Mouse (Mus musculus): Measurements from ENCODE around the gene Ptrh2. TPM values are rescaled to one million over a fixed set of nuclear protein-coding genes. Genes with fewer than 3 reads are reported as not detected.

Ptrh2 gene
- 36.2 and 37.4 TPM in 2 replicates for polyA plus RNA-seq (2015; fragmentation: Nextera tagmentation; extraction: Ambion mirVana)

- H3K4me3 ChIP-seq, result peak within 1 kb of the TSS; percentile 75
- peak within 1 kb of the TSS; percentile 86 for H3K27ac ChIP-seq
- H3K9me3 ChIP-seq, result no peaks in the 10 kb centered on the region
- peaks cover 15% of the 10 kb centered on the region for H3K36me3 ChIP-seq
- peaks cover 27% of the 10 kb centered on the region for H3K4me1 ChIP-seq
- peak; percentile 95 for ATAC-seq (ENCODE audit: low FRiP score, low read depth)
- H3K9ac ChIP-seq, result peak within 1 kb of the TSS; percentile 83
- no peaks in the 10 kb centered on the region for H3K27me3 ChIP-seq
- WGBS, result under 1% methylated on average over 56 of the region's 56 CpGs
- H3K4me2 ChIP-seq (replicated peaks), result peak within 1 kb of the TSS; percentile 76
Measured at GRCm38 (mm10) chr11:86683395-86684125, at the start of gene Ptrh2, which contains the start of gene Vmp1. TSS of gene Ptrh2 (plus strand) at chr11:86683985. TSS of gene Vmp1 (minus strand) at chr11:86683836.

GRCm38 (mm10) chr11:86634396-86634795 is 49.4 kb upstream of the Ptrh2 start:
- Histone ChIP-seq H3K4me1 (no peaks in the 10 kb centered on the region), H3K4me2 (replicated peaks) (no peak overlapping the region), H3K27ac (no peak overlapping the region), H3K27me3 (no peaks in the 10 kb centered on the region), H3K9ac (no peak overlapping the region), H3K4me3 (no peak overlapping the region), H3K9me3 (no peaks in the 10 kb centered on the region), H3K36me3 (peaks cover 26% of the 10 kb centered on the region)
- WGBS, result 95% methylated on average over 6 of the region's 6 CpGs
- ATAC-seq (ENCODE audit: low FRiP score, low read depth), result no peak

- H3K4me1 ChIP-seq, result no peaks in the 10 kb centered on the region
- H3K27me3 ChIP-seq, result no peaks in the 10 kb centered on the region
- WGBS, result 67% methylated on average over 2 of the region's 2 CpGs
- no peak for ATAC-seq (ENCODE audit: low FRiP score, low read depth)
- peaks cover 28% of the 10 kb centered on the region for H3K36me3 ChIP-seq
- no peak overlapping the region for H3K4me2 ChIP-seq (replicated peaks)
- H3K4me3 ChIP-seq, result no peak overlapping the region
- H3K9ac ChIP-seq, result no peak overlapping the region
- H3K9me3 ChIP-seq, result no peaks in the 10 kb centered on the region
- H3K27ac ChIP-seq, result no peak overlapping the region
Measured at GRCm38 (mm10) chr11:86637697-86638096, 46.1 kb upstream of the Ptrh2 start.

- Histone ChIP-seq H3K4me3 (no peak overlapping the region), H3K36me3 (peaks cover 21% of the 10 kb centered on the region), H3K27ac (no peak overlapping the region), H3K4me1 (peaks cover 7% of the 10 kb centered on the region; the same call in 1 of the 2 replicates), H3K9me3 (no peaks in the 10 kb centered on the region), H3K4me2 (replicated peaks) (no peak overlapping the region), H3K9ac (no peak overlapping the region), H3K27me3 (no peaks in the 10 kb centered on the region)
- no peak for ATAC-seq (ENCODE audit: low FRiP score, low read depth)
- WGBS, result 53% methylated on average over 4 of the region's 4 CpGs
Measured at GRCm38 (mm10) chr11:86641714-86642113, 42.1 kb upstream of the Ptrh2 start.

- H3K27ac ChIP-seq, result no peak overlapping the region
- H3K36me3 ChIP-seq, result peaks cover 24% of the 10 kb centered on the region
- no peak overlapping the region for H3K4me3 ChIP-seq
- no peaks in the 10 kb centered on the region for H3K27me3 ChIP-seq
- no peak overlapping the region for H3K4me2 ChIP-seq (replicated peaks)
- WGBS, result 92% methylated on average over 4 of the region's 4 CpGs
- ATAC-seq (ENCODE audit: low FRiP score, low read depth), result no peak
- no peaks in the 10 kb centered on the region for H3K9me3 ChIP-seq
- peaks cover 9% of the 10 kb centered on the region; the same call in 1 of the 2 replicates for H3K4me1 ChIP-seq
- no peak overlapping the region for H3K9ac ChIP-seq
Measured at GRCm38 (mm10) chr11:86644553-86644952, 39.2 kb upstream of the Ptrh2 start.

- peak overlapping the region; percentile 23 for H3K27ac ChIP-seq
Measured at GRCm38 (mm10) chr11:86646136-86646834, 37.5 kb upstream of the Ptrh2 start.

GRCm38 (mm10) chr11:86646885-86647459 is 36.8 kb upstream of the Ptrh2 start:
- H3K4me2 ChIP-seq (replicated peaks), result no peak overlapping the region

More at GRCm38 (mm10) chr11:86646136-86646834, 37.5 kb upstream of the Ptrh2 start:
- no peak overlapping the region for H3K4me2 ChIP-seq (replicated peaks)
- no peak overlapping the region for H3K9ac ChIP-seq
- peaks cover 9% of the 10 kb centered on the region; the same call in 1 of the 2 replicates for H3K4me1 ChIP-seq
- WGBS, result 54% methylated on average over 7 of the region's 7 CpGs
- H3K9me3 ChIP-seq, result no peaks in the 10 kb centered on the region
- no peak for ATAC-seq (ENCODE audit: low FRiP score, low read depth)
- peaks cover 19% of the 10 kb centered on the region for H3K36me3 ChIP-seq
- no peak overlapping the region for H3K4me3 ChIP-seq
- H3K27me3 ChIP-seq, result no peaks in the 10 kb centered on the region

GRCm38 (mm10) chr11:86647706-86648447 is 35.9 kb upstream of the Ptrh2 start:
- peak overlapping the region; percentile 6; the same call in 1 of the 2 replicates for H3K27ac ChIP-seq
- no peaks in the 10 kb centered on the region for H3K27me3 ChIP-seq
- no peak overlapping the region for H3K4me2 ChIP-seq (replicated peaks)
- no peaks in the 10 kb centered on the region for H3K9me3 ChIP-seq
- H3K4me3 ChIP-seq, result no peak overlapping the region
- no peak overlapping the region for H3K9ac ChIP-seq
- WGBS, result 68% methylated on average over 15 of the region's 15 CpGs
- no peak for ATAC-seq (ENCODE audit: low FRiP score, low read depth)
- peaks cover 9% of the 10 kb centered on the region; the same call in 1 of the 2 replicates for H3K4me1 ChIP-seq
- H3K36me3 ChIP-seq, result peaks cover 9% of the 10 kb centered on the region

More at GRCm38 (mm10) chr11:86646885-86647459, 36.8 kb upstream of the Ptrh2 start:
- H3K36me3 ChIP-seq, result peaks cover 15% of the 10 kb centered on the region
- WGBS, result 84% methylated on average over 3 of the region's 3 CpGs
- peaks cover 9% of the 10 kb centered on the region; the same call in 1 of the 2 replicates for H3K4me1 ChIP-seq
- ATAC-seq (ENCODE audit: low FRiP score, low read depth), result no peak
- no peaks in the 10 kb centered on the region for H3K9me3 ChIP-seq
- H3K4me3 ChIP-seq, result no peak overlapping the region
- no peak overlapping the region for H3K9ac ChIP-seq
- no peak overlapping the region; the same call in 1 of the 2 replicates for H3K27ac ChIP-seq
- H3K27me3 ChIP-seq, result no peaks in the 10 kb centered on the region

GRCm38 (mm10) chr11:86649542-86649941 is 34.2 kb upstream of the Ptrh2 start:
- ATAC-seq (ENCODE audit: low FRiP score, low read depth), result no peak
- Histone ChIP-seq H3K4me3 (no peak overlapping the region), H3K4me1 (peaks cover 9% of the 10 kb centered on the region; the same call in 1 of the 2 replicates), H3K9me3 (no peaks in the 10 kb centered on the region), H3K27ac (no peak overlapping the region), H3K9ac (no peak overlapping the region), H3K4me2 (replicated peaks) (no peak overlapping the region), H3K27me3 (no peaks in the 10 kb centered on the region), H3K36me3 (peaks cover 3% of the 10 kb centered on the region; the same call in 1 of the 2 replicates)
- 74% methylated on average over 1 of the region's 1 CpGs for WGBS

- ATAC-seq (ENCODE audit: low FRiP score, low read depth), result no peak
- Histone ChIP-seq H3K36me3 (peaks cover 3% of the 10 kb centered on the region; the same call in 1 of the 2 replicates), H3K4me1 (peaks cover 9% of the 10 kb centered on the region; the same call in 1 of the 2 replicates), H3K9me3 (no peaks in the 10 kb centered on the region), H3K4me2 (replicated peaks) (no peak overlapping the region), H3K9ac (no peak overlapping the region), H3K27ac (no peak overlapping the region), H3K4me3 (no peak overlapping the region), H3K27me3 (no peaks in the 10 kb centered on the region)
- 77% methylated on average over 6 of the region's 6 CpGs for WGBS
Measured at GRCm38 (mm10) chr11:86650676-86651075, 33.1 kb upstream of the Ptrh2 start.

GRCm38 (mm10) chr11:86652578-86652979 is 31.2 kb upstream of the Ptrh2 start:
- no peaks in the 10 kb centered on the region for H3K4me1 ChIP-seq
- H3K4me2 ChIP-seq (replicated peaks), result no peak overlapping the region
- H3K36me3 ChIP-seq, result peaks cover 3% of the 10 kb centered on the region; the same call in 1 of the 2 replicates
- no peak overlapping the region for H3K9ac ChIP-seq
- no peaks in the 10 kb centered on the region for H3K27me3 ChIP-seq
- no peak overlapping the region for H3K4me3 ChIP-seq
- ATAC-seq (ENCODE audit: low FRiP score, low read depth), result no peak
- H3K9me3 ChIP-seq, result no peaks in the 10 kb centered on the region
- 88% methylated on average over 4 of the region's 4 CpGs for WGBS
- H3K27ac ChIP-seq, result no peak overlapping the region

Measured in limb, embryonic 13.5 days (tissue).